Mouse (Mus musculus): ENCODE data around the gene Reep3. TPM values are rescaled to one million over a fixed set of nuclear protein-coding genes. Genes with fewer than 3 reads are reported as not detected.

Gene Reep3
- total RNA-seq, 2 experiments from 2014 or later = 44.7 to 46.3 TPM

DNA sequence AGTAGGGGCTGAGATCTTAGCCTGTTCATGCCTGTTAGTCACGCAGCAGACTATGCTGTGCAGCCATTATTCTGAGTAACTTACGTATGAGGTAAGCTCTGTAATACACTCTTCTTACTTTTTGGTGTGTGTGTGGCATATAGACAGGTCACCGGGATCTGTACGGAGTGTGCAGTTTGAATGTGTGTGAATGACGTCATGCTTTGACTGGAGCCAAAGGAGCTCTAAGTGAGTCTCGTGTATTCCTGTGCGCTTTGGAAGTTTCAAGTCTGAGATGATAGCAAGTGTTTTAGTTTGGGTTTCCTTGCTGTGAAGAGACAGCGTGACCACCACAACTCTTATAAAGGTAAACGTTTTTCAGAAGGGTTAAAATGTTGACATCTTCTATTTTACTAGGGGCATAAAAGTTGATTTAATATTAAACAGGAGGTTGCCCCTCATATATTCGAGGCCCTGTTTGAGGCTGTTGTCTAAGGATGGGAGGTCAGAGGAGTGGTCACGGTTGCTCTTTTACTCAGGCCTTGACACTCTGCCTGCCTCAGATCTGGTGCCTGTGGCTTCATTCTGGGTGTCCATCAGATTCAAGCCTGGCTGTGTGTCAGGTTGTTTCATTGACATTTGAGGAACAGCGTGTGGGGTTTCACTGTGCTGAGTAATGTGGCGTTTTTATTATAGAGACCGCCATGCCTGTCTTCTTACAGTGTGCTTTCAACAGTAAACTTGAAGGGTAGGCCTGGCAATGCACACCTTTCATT, 14.5 kb upstream of the Reep3 start:
- no peak for DNase-seq

- no peak for DNase-seq
These were observed 12.9 kb upstream of the Reep3 start for GRCm38 (mm10) chr10:67109635-67110034.

DNA sequence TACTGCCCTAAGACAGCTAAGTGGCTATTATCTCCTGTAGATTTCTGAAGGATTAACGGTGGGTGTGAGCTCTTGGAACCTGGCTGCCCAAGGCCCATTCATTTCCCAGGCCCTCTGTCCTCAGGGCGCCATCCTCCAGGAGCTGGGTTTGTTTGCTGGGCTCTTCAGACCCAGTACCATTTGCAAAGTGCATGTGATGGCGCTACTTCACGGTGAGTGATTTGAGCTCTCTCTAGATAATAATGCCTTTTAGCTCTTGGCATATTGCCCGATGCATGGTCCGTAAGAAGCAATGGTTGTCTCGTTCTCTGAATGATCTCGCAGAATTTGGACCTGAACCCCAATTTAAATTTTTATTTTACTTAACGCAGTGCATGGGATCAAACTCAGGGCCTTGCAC, 11.4 kb upstream of the Reep3 start:
- no peak for DNase-seq

GRCm38 (mm10) chr10:67107017-67107761, 10.4 kb upstream of the Reep3 start:
- no peak for DNase-seq

DNA sequence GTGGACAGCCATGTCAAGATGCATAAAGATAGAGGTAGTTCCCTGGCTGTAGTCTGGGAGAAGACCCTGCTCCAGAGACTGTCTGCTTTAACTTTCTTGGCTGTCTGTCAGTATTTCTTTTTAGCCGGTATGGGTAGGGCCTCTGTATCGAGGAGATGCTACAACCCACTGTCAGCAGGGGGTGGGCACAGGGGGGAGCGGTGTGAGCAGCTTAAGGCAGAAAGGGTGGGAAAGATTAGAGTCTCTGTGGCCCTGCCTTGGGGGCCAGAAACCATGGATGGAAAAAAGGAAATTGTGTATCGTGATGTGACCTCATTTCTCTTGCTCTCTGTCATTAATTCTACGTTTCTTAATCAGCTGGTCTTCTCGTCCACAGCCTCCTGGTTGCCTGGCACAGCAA, 9.7 kb upstream of the Reep3 start:
- no peak for DNase-seq

GRCm38 (mm10) chr10:67105331-67106217, 8.8 kb upstream of the Reep3 start:
- no peak for DNase-seq

DNA sequence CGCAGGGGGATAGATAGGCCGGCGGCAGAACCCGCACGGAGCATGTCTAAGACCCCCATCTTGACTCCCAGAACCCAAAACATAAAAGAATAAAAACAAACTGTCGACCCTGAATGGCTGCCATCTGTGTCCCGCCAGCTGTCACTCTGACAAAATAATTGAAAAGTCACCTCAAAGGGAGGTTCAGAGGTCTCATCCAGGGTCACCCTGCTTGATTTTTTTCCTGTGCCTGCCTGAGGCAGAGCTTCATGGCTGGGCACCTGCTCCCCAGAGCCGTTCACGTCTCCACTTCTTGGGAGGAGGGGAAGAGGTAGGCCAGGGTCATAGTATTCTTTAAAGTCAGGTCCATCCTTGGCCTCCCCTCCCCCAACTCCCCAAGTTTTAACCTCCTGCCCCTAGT, 7.8 kb upstream of the Reep3 start:
- no peak for DNase-seq

DNA sequence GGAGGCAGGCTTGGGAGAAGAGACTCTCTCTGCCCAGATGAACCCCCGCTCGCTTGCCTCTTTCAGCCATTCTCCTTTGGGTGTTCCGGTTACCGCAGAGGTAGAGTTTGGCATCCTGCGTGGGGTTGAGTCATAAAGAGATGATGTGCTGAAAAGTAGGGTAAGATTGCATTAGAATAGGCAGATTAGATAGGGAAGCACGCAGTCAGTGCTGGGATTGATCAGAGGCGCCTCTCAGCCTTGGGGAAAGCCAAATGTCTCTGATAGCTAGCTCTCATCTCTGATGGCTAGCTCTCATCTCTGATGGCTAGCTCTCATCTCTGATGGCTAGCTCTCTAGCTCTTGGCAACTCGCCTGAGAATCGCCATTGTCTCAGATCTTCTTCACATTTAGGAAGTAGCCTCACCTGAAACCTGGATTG, 4.1 kb upstream of the Reep3 start:
- DNase-seq = no peak

DNA sequence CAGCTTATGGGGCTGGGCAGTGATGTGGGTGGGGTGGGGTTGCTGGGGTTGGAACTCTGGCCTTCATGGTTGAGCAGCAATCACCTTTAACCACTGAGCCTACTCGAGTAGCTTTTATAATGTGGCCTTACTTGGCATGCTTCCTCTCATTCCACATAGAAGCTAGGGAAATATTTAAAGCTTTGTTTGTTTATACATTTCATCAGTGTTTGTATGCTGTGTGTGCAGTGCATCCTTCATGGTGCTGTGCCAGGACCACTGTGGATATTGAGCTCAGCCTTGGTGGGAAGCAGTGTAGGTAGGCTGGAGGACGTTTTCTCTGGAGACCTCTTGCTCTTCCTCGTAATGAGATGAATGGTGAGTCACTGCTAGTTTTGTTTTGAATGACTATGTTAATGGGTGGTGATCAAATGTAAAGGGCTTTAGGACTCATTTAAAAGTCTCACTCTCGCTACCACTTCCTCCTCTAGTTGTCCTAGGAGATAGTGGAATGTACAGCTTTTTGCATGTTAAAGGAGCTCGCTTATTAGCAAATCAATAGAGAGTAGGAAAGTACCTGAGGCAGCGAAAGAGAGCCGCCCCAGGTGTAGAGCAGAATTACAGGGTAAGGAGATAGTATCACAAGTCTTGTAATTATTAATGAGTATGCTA, 3.4 kb upstream of the Reep3 start:
- DNase-seq = no peak

DNA sequence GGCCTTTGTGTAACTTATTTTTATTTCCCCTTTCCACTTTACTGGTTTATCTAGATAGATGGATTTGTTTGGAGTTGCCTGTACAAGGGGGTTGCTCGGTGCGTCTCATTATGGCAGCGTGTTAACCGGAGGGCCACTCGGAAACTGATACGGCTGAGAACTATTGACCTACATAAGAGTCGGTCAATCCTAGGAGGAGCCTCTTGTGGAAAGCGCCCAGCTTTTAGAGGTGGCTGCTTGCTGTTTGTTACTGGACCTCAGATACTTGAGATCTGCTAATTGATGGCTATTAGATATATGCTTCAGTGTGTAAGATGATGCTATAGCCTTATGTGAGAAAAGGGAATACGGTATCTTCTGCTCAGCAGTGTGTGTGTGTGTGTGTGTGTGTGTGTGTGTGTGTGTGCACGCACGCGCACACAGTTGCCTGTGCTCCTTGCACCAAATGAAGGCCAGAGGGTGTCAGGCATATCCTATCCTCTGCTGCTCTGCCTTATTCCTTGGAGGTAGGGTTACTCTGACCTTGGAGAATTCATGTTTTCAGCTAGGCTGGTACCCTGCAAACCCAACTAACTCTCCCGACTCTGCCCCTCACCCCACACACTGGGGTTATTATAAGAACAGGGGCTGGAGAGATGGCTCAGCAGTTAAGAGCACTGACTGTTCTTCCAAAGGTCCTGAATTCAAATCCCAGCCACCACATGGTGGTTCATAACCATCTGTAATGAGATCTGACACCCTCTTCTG, 2.6 kb upstream of the Reep3 start:
- DNase-seq = no peak

DNA sequence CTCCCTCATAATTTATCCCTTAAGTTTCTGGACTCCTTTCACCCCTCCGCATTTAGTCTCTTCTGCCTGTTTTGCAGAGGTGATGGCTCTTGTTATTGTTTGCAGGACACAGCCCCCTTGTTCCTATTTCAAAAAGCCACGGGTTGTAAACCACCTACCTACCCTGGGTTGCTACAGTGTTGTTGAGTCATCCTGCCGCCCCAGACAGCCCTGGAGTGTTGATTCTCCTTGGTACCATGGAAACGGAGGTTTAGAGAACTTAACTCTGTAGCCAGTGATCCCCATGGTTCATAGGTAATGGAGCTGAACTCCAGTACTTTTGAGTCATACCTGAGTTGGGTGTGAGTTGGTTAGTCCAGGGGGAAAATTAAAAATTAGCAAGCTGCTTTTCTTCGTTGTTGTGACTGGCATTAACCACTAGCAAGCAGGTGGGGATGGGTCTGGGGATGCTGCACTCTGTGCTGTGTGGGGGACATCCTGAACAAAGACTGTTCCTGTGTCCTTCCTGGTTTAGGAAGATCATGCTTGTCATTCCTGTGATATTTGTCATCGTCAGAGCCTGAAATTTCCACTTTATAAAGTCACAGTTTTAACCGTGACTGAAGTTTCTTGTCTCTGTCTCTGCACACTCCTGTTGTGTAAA, 1.8 kb upstream of the Reep3 start:
- DNase-seq = peak; percentile 35 to 44

DNA sequence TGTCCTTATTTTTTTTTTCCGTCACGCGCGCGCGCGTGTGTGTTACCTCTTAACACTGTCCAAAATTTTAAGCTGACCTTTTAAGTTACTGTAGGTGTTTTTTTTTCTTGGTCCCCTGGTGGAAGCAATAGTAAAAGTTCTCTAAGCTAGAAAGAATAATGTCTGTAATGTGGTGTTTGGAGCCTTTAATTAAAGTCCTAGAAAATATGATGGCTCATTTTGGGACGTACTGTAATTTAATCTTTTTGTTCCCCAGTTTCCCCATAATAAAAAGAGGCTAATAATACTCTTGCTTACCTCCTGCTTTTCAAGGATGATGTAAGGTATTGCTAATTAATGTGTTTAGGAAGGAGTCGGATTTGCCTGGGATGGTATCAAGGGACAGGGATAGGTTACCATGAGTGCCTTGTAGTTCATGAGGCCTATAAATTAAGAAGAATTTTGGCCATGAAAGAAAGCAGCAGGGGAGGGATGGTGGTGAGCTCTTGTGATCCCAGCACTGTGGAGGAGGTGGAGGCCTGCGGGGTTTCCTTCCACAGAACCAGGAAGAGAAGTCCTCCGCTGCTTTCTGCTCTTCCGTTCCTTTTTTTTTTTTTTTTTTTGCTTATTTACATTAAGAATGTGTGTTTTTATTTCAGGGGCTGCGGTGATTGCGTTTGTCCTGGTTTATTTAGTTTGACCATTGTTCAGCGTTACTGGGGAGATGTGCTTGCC, 849 bp upstream of the Reep3 start:
- no peak for DNase-seq

DNA sequence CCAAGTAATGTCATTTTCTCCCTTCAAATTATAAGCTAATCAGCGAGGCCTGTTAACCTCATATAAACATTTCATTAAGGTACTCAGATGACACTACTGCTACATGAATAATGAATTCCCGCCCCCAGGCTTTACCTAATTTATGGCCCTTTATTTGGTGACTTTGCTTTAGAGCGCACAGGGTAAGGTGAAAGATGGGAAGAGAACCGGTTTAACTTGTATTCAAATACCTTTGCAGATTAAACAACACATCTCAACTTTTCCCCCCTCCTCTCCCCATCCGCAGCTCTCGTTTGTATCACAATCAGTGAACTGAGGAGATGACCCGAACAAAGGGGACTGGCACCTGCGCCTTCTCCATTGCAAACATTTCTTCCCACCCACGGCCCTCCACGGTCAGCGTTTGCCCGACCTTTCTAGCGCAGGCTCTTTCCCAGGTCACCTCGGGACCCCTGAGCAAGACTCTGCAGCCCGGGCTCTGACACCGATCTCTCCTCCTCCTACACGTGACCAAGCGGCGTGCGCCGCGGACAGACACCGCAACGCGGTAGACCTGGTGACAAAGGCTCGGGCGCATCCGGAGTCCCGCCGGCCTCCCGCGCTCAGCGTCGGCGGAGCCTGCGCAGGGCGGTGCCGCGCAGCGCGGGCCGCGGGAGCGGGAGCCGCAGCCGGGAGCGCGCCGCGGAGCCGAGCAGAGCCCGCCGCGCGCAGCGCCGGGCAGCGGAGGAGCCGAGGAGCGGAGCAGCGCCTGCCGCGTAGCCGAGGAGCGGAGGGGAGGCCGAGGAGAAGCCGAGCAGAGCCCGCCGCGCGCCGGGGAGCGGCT, 736 bp downstream of the Reep3 start, which contains the start of gene Jmjd1c:
Gene Jmjd1c, plus strand, starts transcription at position 328 of the 823 bp plus-strand sequence.
- DNase-seq = peak; percentile 83 to 85

GRCm38 (mm10) chr10:67094922-67095321, 1.8 kb downstream of the Reep3 start:
- DNase-seq = no peak

DNA sequence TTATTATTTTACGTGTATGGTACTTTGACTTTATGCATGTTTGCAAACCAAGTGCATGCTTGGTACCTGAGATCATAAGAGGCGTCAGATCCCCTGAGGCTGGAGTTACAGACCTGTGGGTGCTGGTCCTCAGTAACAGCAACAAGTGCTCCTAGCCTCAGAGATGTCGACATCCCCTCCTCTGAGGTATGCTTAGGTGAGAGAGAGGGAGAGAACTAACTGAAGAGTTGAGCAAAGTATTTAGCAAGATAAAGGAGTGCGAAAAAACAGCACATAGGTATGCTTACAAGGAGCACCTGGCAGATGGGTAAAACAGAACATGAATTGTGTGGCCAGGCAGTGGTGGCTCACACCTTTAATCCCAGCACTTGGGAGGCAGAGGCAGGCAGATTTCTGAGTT, 6.1 kb downstream of the Reep3 start:
- no peak for DNase-seq

GRCm38 (mm10) chr10:67087447-67088226, 9.1 kb downstream of the Reep3 start:
- no peak for DNase-seq

DNA sequence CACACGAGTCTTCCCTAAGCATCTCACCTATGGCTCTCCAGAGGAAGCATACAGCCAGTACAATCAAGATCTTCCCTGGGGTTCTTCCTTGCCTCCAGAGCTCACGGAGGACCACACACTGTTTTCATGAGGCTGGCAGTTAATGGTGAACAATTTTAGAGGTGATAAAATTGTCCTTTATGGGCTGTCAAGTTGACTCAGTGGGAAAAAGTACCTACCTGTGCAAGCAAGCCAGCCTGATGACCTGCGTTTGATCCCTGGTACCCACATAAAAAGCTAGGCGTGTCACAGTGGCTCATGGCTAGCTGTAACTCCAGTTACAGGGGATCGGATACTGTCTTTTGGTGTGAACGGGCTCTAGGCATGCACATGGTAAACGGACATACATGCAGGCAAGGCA, 10.8 kb downstream of the Reep3 start:
- DNase-seq = no peak

DNA sequence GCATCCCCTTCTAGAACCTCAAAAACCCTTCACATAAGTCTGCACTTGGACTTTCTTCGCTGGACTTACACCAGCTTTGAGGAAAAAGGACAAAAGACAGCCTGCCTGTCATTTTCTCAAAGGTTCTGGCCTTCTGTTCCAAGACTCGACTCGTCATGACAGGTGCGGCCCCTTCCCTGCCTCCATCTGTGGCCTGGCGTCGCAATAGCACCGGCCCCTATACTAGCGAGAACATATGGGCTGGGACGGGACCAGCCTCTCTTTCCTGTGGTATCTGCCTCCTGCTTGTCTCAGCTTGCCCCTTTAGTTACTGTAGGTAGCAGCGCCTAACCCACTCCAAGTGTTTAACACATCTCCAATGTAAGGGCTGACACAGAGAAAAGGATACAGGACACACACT, 11.6 kb downstream of the Reep3 start:
- no peak for DNase-seq
